Mouse (Mus musculus) ovary, postnatal 10 days (tissue): ENCODE measurements around the gene Tmie.

Source experiments
- DNase-seq: peaks from one replicate; pipeline ENCODE4 v3.0.0; 2022; ENCODE audit warnings: low spot score

Tmie gene

GRCm38 (mm10) chr9:110888935-110889334 lies 9.0 kb upstream of the Tmie start:
- DNase-seq: no peak

- DNase-seq: no peak
Measured at GRCm38 (mm10) chr9:110887388-110888303, 7.7 kb upstream of the Tmie start.

- no peak for DNase-seq
Measured at GRCm38 (mm10) chr9:110881953-110882352, 2.0 kb upstream of the Tmie start.

- no peak for DNase-seq
Measured at GRCm38 (mm10) chr9:110880772-110881171, 859 bp upstream of the Tmie start.

- peak; percentile 21 for DNase-seq
Measured at GRCm38 (mm10) chr9:110879191-110879920, 557 bp downstream of the Tmie start, which contains the start of gene Als2cl. TSS of gene Als2cl (plus strand) at chr9:110879870.

- DNase-seq: no peak
Measured at GRCm38 (mm10) chr9:110877888-110878287, 2.0 kb downstream of the Tmie start.

- DNase-seq: no peak
Measured at GRCm38 (mm10) chr9:110877353-110877752, 2.6 kb downstream of the Tmie start.

- no peak for DNase-seq
Measured at GRCm38 (mm10) chr9:110875288-110875695, 4.6 kb downstream of the Tmie start.

GRCm38 (mm10) chr9:110874660-110875191 lies 5.2 kb downstream of the Tmie start:
- no peak for DNase-seq

- no peak for DNase-seq
Measured at GRCm38 (mm10) chr9:110873681-110874659, 5.9 kb downstream of the Tmie start.

GRCm38 (mm10) chr9:110871030-110871429 lies 8.9 kb downstream of the Tmie start:
- no peak for DNase-seq

- no peak for DNase-seq
Measured at GRCm38 (mm10) chr9:110858967-110859596, 20.8 kb downstream of the Tmie start.

- DNase-seq: no peak
Measured at GRCm38 (mm10) chr9:110858523-110858922, 21.4 kb downstream of the Tmie start.

- DNase-seq: no peak
Measured at GRCm38 (mm10) chr9:110857781-110858472, 22.0 kb downstream of the Tmie start, which contains the start of gene Prss50. TSS of gene Prss50 (plus strand) at chr9:110857967.

GRCm38 (mm10) chr9:110856920-110857319 lies 23.0 kb downstream of the Tmie start:
- no peak for DNase-seq

- no peak for DNase-seq
Measured at GRCm38 (mm10) chr9:110855903-110856302, 24.0 kb downstream of the Tmie start.

GRCm38 (mm10) chr9:110849162-110849561 lies 30.8 kb downstream of the Tmie start:
- DNase-seq: no peak

- no peak for DNase-seq
Measured at GRCm38 (mm10) chr9:110844206-110844605, 35.7 kb downstream of the Tmie start, which contains the start of gene Prss46. TSS of gene Prss46 (plus strand) at chr9:110844506.

GRCm38 (mm10) chr9:110841438-110841837 lies 38.5 kb downstream of the Tmie start:
- DNase-seq: no peak

- DNase-seq: no peak
Measured at GRCm38 (mm10) chr9:110840905-110841304, 39.0 kb downstream of the Tmie start.
